Mouse (Mus musculus): ENCODE data around the gene Tnfrsf8.

The Tnfrsf8 gene

GRCm38 (mm10) chr4:145233487-145234228 lies 81.3 kb downstream of the Tnfrsf8 start:
- DNase-seq (ENCODE audit: low spot score in 2 of 2) = no peak

DNA sequence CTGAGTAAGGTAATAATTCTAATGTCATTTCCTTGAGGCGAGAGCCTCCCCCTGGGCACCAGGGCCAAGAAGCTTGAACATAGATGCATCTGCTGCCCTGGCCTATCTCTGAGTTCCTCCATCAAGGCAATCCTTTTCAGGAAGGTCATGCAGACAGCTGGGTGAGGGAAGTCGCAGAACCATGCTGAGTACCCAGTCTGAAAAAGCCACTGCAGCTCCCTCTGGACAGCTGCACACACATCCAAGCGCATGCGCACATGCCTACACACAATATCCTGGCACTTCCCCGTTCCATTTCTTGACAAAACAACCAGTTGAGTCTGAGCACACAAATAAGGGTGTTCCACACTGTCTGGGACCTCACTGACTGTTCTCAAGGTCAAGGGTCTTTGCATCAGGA lies 83.2 kb downstream of the Tnfrsf8 start:
- no peak for DNase-seq (ENCODE audit: low spot score in 2 of 2)

- DNase-seq (ENCODE audit: low spot score in 2 of 2) = no peak
Measured at GRCm38 (mm10) chr4:145230647-145231046, 84.3 kb downstream of the Tnfrsf8 start.

- no peak for DNase-seq (ENCODE audit: low spot score in 2 of 2)
Measured at GRCm38 (mm10) chr4:145229524-145230163, 85.3 kb downstream of the Tnfrsf8 start.

- DNase-seq (ENCODE audit: low spot score in 2 of 2) = peak; percentile 49 to 57
Measured at GRCm38 (mm10) chr4:145229051-145229450, 85.9 kb downstream of the Tnfrsf8 start.

DNA sequence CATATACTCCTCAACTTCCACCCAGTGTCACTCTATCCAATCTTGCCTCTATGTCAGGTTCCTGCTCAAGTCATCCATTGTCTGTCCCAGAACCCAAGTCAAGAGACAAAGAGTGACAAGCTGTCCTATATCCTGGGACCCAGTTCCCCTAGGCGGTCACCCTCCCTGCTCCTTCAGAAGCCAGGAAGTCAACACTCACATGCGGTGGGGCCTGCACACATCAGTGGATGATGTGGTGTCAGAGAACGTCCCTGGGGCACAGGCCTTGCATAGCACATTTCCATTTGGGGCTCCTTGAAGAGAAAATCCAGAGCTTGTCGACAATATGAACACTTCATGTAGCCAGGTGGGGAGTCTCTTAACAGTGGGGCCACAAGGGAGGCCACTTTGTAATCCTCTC lies 90.4 kb downstream of the Tnfrsf8 start:
- peak in 1 of 2 experiments; percentile 29 for DNase-seq (ENCODE audit: low spot score in 2 of 2)

DNA sequence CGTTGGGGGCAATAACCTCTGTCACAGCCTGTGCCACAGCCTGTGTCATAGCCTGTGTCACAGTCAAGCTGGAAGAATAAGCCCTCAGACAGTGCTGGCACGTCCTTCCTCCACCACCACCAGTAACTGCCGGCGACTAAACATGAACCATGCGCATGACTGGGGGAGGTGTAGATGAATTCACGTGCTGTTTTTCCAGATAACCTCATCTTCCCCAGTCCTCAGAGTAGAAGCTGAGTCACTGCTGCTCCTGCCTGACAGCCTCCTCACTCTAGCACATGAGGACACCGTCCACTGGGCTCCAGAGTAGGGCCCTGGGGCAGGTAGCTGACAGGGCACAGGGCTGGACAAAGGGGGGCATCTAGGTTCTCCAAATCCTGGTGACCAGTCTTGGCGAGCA lies 92.9 kb downstream of the Tnfrsf8 start:
- no peak for DNase-seq (ENCODE audit: low spot score in 2 of 2)

DNA sequence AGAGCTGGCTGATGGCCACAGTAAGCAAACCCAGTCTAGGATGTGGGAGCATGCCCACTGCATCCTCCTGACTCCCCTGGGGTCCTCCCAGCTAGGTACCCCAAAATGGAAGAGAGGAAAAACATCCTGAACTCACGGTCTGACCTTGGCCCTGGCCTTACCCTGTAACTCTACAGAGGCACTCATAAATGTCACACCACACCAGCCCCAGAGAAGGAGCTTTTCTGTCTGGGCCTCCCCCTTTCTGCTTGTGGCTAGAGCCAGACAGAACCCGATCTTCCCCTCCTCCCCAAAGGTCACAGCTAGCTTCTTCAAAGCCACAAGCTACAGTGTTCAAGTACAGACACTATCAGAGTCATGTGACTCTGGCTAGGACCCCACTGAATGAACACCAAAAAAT lies 93.6 kb downstream of the Tnfrsf8 start:
- DNase-seq (ENCODE audit: low spot score in 2 of 2) = no peak

GRCm38 (mm10) chr4:145220001-145220400 lies 95.0 kb downstream of the Tnfrsf8 start:
- DNase-seq (ENCODE audit: low spot score in 2 of 2) = no peak

DNA sequence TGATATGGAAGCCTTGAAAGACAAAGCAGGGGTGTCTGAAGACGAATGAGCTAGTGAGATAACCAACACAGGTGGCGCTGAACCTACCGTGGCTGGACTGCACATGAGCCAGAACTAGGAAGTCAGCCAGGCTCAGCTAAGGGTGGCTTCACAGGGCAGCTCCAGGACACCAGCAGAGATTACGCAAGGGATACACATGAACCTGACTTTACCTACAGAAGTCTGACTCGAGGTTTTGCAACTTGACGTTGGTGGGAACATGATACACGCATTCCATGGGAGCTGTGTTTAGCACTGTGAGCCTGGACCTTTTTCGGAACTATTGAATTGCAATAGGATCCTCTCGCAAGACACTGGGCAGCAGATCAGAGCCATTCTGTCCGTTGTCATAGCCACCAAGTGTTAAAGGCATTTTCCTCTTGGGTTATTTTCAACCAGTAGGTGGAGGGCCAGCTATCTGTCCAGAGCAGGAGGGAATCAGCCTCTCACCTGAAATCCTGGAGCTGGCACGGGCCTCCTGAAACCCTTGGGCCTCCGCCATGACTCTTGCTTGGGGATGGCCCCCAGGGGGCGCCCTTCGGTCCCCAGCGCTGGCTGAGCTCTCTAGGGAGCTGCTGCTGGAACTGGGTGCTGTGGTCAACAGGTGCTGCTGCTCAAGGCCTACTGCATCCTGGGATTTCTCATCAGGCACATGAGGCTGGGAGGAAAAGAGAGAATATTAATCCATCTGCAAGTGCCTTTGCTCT lies 95.6 kb downstream of the Tnfrsf8 start:
- peak in 1 of 2 experiments; percentile 76 for DNase-seq (ENCODE audit: low spot score in 2 of 2)

DNA sequence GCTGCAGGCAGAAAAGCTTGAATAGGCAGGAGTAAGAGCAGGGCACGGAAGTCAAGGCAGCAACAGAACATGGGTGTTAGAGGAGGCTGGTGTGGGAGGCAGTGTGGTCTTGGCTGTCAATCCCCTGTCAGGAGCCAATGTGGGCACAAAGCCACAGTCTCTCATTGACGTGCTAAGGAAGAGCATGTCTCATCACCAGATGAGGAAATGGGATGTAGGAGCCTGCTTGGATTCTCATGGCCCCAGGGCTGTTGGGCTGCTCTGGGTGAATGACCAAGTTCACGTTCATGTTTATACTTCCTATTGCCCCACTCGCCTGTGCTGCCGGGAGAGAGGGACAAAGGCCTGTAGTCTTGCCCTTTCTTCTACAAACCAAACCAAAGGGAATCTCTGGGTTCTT lies 97.1 kb downstream of the Tnfrsf8 start:
- no peak for DNase-seq (ENCODE audit: low spot score in 2 of 2)
